Comparison of ENCODE assay signal across 9 mouse cellular contexts in the genomic region with DNA sequence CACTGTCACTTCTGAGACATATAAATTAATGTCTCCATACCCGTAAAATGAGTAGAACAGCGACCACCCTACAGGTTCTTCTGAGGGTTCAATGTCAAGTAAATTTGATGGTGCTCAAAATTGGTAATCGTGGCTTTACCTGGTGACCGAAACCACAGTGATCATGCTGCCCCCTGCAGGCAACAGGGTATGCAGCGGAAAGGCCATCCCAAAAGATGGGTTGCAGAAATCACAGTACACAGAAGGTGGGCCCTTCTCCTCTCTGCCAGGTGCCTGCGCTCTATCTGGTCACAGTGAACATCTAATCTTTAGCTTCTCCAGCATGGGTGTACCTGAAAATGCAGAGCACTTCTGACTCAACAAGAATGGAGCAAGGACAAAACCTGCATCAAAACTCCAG. TPM values are rescaled to one million over a fixed set of nuclear protein-coding genes. Genes with fewer than 3 reads are reported as not detected.
DNase-seq lines count a peak whose midpoint lies in the region; ATAC-seq and TF ChIP-seq lines count a peak whose summit lies in the region.
"Had no signal": no experiment of that assay in that cellular context is flagged by ENCODE, and none has a peak within 500 bp of the region (broad histone marks: within the 10 kb centered on the region; RNA-seq: fewer than 3 reads in every experiment).

No protein-coding gene starts in this region.

- H3K27ac ChIP-seq in midbrain, embryonic 14.5 days (replicated peaks; ENCODE audit: low read depth, low read length): no peak overlapping the region
- no peak overlapping the region for H3K27ac ChIP-seq in midbrain, embryonic 16.5 days (ENCODE audit: low read length)
- no peak overlapping the region for H3K27ac ChIP-seq in bone marrow macrophage, adult 2 months (ENCODE audit: insufficient read depth, low read depth, low read length)
- no peak overlapping the region for H3K27ac ChIP-seq in limb, embryonic 11.5 days (replicated peaks; ENCODE audit: low read depth, low read length)
- H3K27ac ChIP-seq: lung, embryonic 15.5 days had no signal

- no peak overlapping the region for H3K9ac ChIP-seq in midbrain, embryonic 14.5 days (replicated peaks; ENCODE audit: low read length)
- no peak overlapping the region for H3K9ac ChIP-seq in midbrain, embryonic 16.5 days (ENCODE audit: low read depth, low read length)
- no peak overlapping the region for H3K9ac ChIP-seq in limb, embryonic 11.5 days (ENCODE audit: low read length)
- H3K9ac ChIP-seq: lung, embryonic 15.5 days had no signal

- H3K9me3 ChIP-seq in midbrain, embryonic 14.5 days (ENCODE audit: control insufficient read depth, low read length): no peaks in the 10 kb centered on the region
- H3K9me3 ChIP-seq in midbrain, embryonic 16.5 days (replicated peaks; ENCODE audit: control insufficient read depth, low read length, poor library complexity, severe bottlenecking): no peaks in the 10 kb centered on the region
- no peaks in the 10 kb centered on the region for H3K9me3 ChIP-seq in limb, embryonic 11.5 days (ENCODE audit: control insufficient read depth, low read length)
- H3K9me3 ChIP-seq: lung, embryonic 15.5 days had no signal

- ATAC-seq in cerebellum, adult (ENCODE audit: insufficient number of reproducible peaks, low FRiP score, low TSS enrichment): no peak
- no peak for ATAC-seq in midbrain, embryonic 14.5 days (ENCODE audit: low FRiP score, low TSS enrichment)
- no peak for ATAC-seq in midbrain, embryonic 16.5 days
- no peak for ATAC-seq in limb, embryonic 11.5 days (ENCODE audit: insufficient number of reproducible peaks, low FRiP score, low TSS enrichment, low read depth)

- H3K36me3 ChIP-seq in midbrain, embryonic 14.5 days (ENCODE audit: control insufficient read depth, insufficient read depth, low read length): peaks cover 45% of the 10 kb centered on the region
- peaks cover 6% of the 10 kb centered on the region; the same call in 1 of the 2 replicates for H3K36me3 ChIP-seq in midbrain, embryonic 16.5 days (ENCODE audit: control insufficient read depth, insufficient read depth, low read length)
- no peaks in the 10 kb centered on the region; the same call in 1 of the 2 replicates for H3K36me3 ChIP-seq in limb, embryonic 11.5 days (ENCODE audit: control insufficient read depth, insufficient read depth, low read length)

- 0 out of 2 replicates have a peak, but pooled peaks have one; percentile 28 for TF ChIP-seq CTCF in bone marrow macrophage, adult 2 months (IDR thresholded peaks at IDR 0.05; ENCODE audit: low read depth, low read length)

- 77% methylated on average over 6 of the region's 6 CpGs for WGBS in midbrain, embryonic 14.5 days
- 76% methylated on average over 6 of the region's 6 CpGs for WGBS in midbrain, embryonic 16.5 days
- 87% methylated on average over 6 of the region's 6 CpGs for WGBS in limb, embryonic 11.5 days

- H3K4me1 ChIP-seq in midbrain, embryonic 14.5 days (ENCODE audit: control insufficient read depth, insufficient read depth, low read length): no peaks in the 10 kb centered on the region
- H3K4me1 ChIP-seq in midbrain, embryonic 16.5 days (ENCODE audit: control insufficient read depth, insufficient read depth, low read length): no peaks in the 10 kb centered on the region
- no peaks in the 10 kb centered on the region for H3K4me1 ChIP-seq in bone marrow macrophage, adult 2 months (ENCODE audit: control insufficient read depth, insufficient read depth, low read length)
- H3K4me1 ChIP-seq in limb, embryonic 11.5 days (ENCODE audit: control insufficient read depth, insufficient read depth, low read length): no peaks in the 10 kb centered on the region

- no peaks in the 10 kb centered on the region for H3K27me3 ChIP-seq in midbrain, embryonic 14.5 days (ENCODE audit: control insufficient read depth, insufficient read depth, low read length)
- H3K27me3 ChIP-seq in midbrain, embryonic 16.5 days (ENCODE audit: control insufficient read depth, insufficient read depth, low read depth, low read length): no peaks in the 10 kb centered on the region
- H3K27me3 ChIP-seq in limb, embryonic 11.5 days (ENCODE audit: control insufficient read depth, insufficient read depth, low read length): no peaks in the 10 kb centered on the region
- H3K27me3 ChIP-seq: lung, embryonic 15.5 days had no signal

- TF ChIP-seq POLR2A in bone marrow macrophage, adult 2 months (IDR thresholded peaks at IDR 0.05; ENCODE audit: borderline replicate concordance, low read depth, low read length): no peak

- H3K4me2 ChIP-seq in midbrain, embryonic 14.5 days (ENCODE audit: low read length): no peak overlapping the region
- no peak overlapping the region for H3K4me2 ChIP-seq in midbrain, embryonic 16.5 days (ENCODE audit: low read length)
- H3K4me2 ChIP-seq in limb, embryonic 11.5 days (ENCODE audit: low read depth, severe bottlenecking): no peak overlapping the region
- H3K4me2 ChIP-seq: lung, embryonic 15.5 days had no signal

- DNase-seq in cerebellum, adult 11 months: peak; percentile 14
- DNase-seq in midbrain, embryonic 14.5 days: peak; percentile 82
- DNase-seq in gastrocnemius, postnatal 10 days: peak; percentile 58
- DNase-seq in limb, embryonic 11.5 days (ENCODE audit: low spot score): peak; percentile 68
- DNase-seq in testis, postnatal 10 days (ENCODE audit: low spot score): peak; percentile 78

- no peak overlapping the region for H3K4me3 ChIP-seq in midbrain, embryonic 14.5 days (replicated peaks; ENCODE audit: low read depth, low read length)
- no peak overlapping the region for H3K4me3 ChIP-seq in midbrain, embryonic 16.5 days (ENCODE audit: low read depth, low read length)
- H3K4me3 ChIP-seq in bone marrow macrophage, adult 2 months (ENCODE audit: insufficient read depth, low read length): no peak overlapping the region
- H3K4me3 ChIP-seq in limb, embryonic 11.5 days (ENCODE audit: low read depth, low read length): no peak overlapping the region
- H3K4me3 ChIP-seq: lung, embryonic 15.5 days had no signal

RNA-seq across cellular contexts. Expression of gene P4ha3, which starts 40.2 kb away (rescaled TPM):
- polyA plus RNA-seq in midbrain, embryonic 14.5 days (2014; fragmentation: Nextera tagmentation; extraction: Ambion mirVana): 6.8 and 7.8 TPM in 2 replicates
- 6.3 and 6.9 TPM in 2 replicates for polyA plus RNA-seq in midbrain, embryonic 16.5 days (2015; fragmentation: Nextera tagmentation; extraction: Ambion mirVana)
- polyA plus RNA-seq in bone marrow macrophage, adult 2 months (2012; ENCODE audit: insufficient read depth, insufficient read length, missing spikeins): 0.29 TPM in 1 of 2 replicates, not detected in the other
- 1 to 10 TPM; 3.5 to 5.7 TPM for total RNA-seq in gastrocnemius, postnatal 10 days (2021)
- 5.9 and 6.0 TPM in 2 replicates for polyA plus RNA-seq in limb, embryonic 11.5 days (2014; fragmentation: Nextera tagmentation; extraction: Ambion mirVana)

RNA-seq across cellular contexts. Expression of gene C2cd3, which starts 46.6 kb away (rescaled TPM):
- 27.7 and 28.7 TPM in 2 replicates for polyA plus RNA-seq in midbrain, embryonic 14.5 days (2014; fragmentation: Nextera tagmentation; extraction: Ambion mirVana)
- 16.7 and 19.5 TPM in 2 replicates for polyA plus RNA-seq in midbrain, embryonic 16.5 days (2015; fragmentation: Nextera tagmentation; extraction: Ambion mirVana)
- polyA plus RNA-seq in bone marrow macrophage, adult 2 months (2012; ENCODE audit: insufficient read depth, insufficient read length, missing spikeins): 20.9 and 21.6 TPM in 2 replicates
- 1 to 10 TPM; 6.3 to 9.2 TPM for total RNA-seq in gastrocnemius, postnatal 10 days (2021)
- 43.0 and 44.6 TPM in 2 replicates for polyA plus RNA-seq in limb, embryonic 11.5 days (2014; fragmentation: Nextera tagmentation; extraction: Ambion mirVana)

RNA-seq across cellular contexts. Expression of gene Ppme1, which starts 46.6 kb away (rescaled TPM):
- 125 and 160 TPM in 2 replicates for polyA plus RNA-seq in midbrain, embryonic 14.5 days (2014; fragmentation: Nextera tagmentation; extraction: Ambion mirVana)
- 160 and 170 TPM in 2 replicates for polyA plus RNA-seq in midbrain, embryonic 16.5 days (2015; fragmentation: Nextera tagmentation; extraction: Ambion mirVana)
- polyA plus RNA-seq in bone marrow macrophage, adult 2 months (2012; ENCODE audit: insufficient read depth, insufficient read length, missing spikeins): 21.1 and 23.6 TPM in 2 replicates
- total RNA-seq in gastrocnemius, postnatal 10 days (2021): 10 to 100 TPM; 32.0 to 40.2 TPM
- polyA plus RNA-seq in limb, embryonic 11.5 days (2014; fragmentation: Nextera tagmentation; extraction: Ambion mirVana): 68.6 and 71.3 TPM in 2 replicates

Comparison
In these comparisons a context has a peak if more than half of its experiments do, and no peak if none do; other contexts are left out.
1. DNase-seq: peak in every context shown above with its lines; median percentile 82 in midbrain, embryonic 14.5 days; 78 in testis, postnatal 10 days; 68 in limb, embryonic 11.5 days; 58 in gastrocnemius, postnatal 10 days; 14 in cerebellum, adult 11 months.